Mouse (Mus musculus) limb, embryonic 12.5 days (tissue): ENCODE measurements around the gene Wdr37. TPM values are rescaled to one million over a fixed set of nuclear protein-coding genes. Genes with fewer than 3 reads are reported as not detected.
"Not testable (repeated sequence)": the region's sequence is repeated elsewhere in the genome, so short reads cannot be mapped to it uniquely, and the experiment has no call there.

ENCODE experiments used
- ATAC-seq: fragments of 200-750 bp; cut with Nextera tagmentation; 2 replicates; pipeline ENCODE4 v1.8.0; 2017; ENCODE audit warnings: low read depth, moderate TSS enrichment; ENCODE audit not compliant: insufficient number of reproducible peaks, insufficient read depth, low FRiP score, low TSS enrichment
- H3K27ac ChIP-seq: fragments of 300-500 bp; sonication (generic); 2 replicates; pipeline ENCODE4 v1.5.1; 2016; ENCODE audit warnings: mild to moderate bottlenecking, moderate library complexity
- H3K27me3 ChIP-seq: fragments of 300-500 bp; sonication (generic); 2 replicates; pipeline ENCODE4 v1.6.1; 2016; ENCODE audit warnings: mild to moderate bottlenecking, moderate library complexity
- H3K36me3 ChIP-seq: fragments of 300-500 bp; sonication (generic); 2 replicates; pipeline ENCODE4 v1.6.1; 2016; ENCODE audit warnings: mild to moderate bottlenecking, moderate library complexity
- H3K4me1 ChIP-seq: fragments of 300-500 bp; sonication (generic); replicated peaks from 2 replicates; pipeline ENCODE4 v1.6.1; 2016
- H3K4me2 ChIP-seq: fragments of 300-500 bp; sonication (generic); 2 replicates; pipeline ENCODE4 v1.6.1; 2016; ENCODE audit warnings: mild to moderate bottlenecking, moderate library complexity
- H3K4me3 ChIP-seq: fragments of 300-500 bp; sonication (generic); replicated peaks from 2 replicates; pipeline ENCODE4 v1.5.1; 2016; ENCODE audit warnings: mild to moderate bottlenecking
- H3K9ac ChIP-seq: fragments of 300-500 bp; sonication (generic); replicated peaks from 2 replicates; pipeline ENCODE4 v1.6.1; 2016; ENCODE audit warnings: mild to moderate bottlenecking, moderate library complexity
- H3K9me3 ChIP-seq: fragments of 300-500 bp; sonication (generic); 2 replicates; pipeline ENCODE4 v1.6.1; 2016; ENCODE audit warnings: mild to moderate bottlenecking, moderate library complexity
- WGBS: fragments of 180-500 bp; shearing (Covaris S2); methylation state at CpG from one replicate; pipeline ENCODE4 v1.1.7; 2016; 5-methylcytosine and 5-hydroxymethylcytosine counted together
- polyA plus RNA-seq: library from polyadenylated mRNA; unstranded; fragments of >200 nt; fragmentation: Nextera tagmentation; extraction: Ambion mirVana; gene quantifications from 2 replicates; pipeline ENCODE4 v1.2.1, GENCODE M21; 2016

The Wdr37 gene
- polyA plus RNA-seq, 1 experiment from 2014 or later = 31.0 TPM

DNA sequence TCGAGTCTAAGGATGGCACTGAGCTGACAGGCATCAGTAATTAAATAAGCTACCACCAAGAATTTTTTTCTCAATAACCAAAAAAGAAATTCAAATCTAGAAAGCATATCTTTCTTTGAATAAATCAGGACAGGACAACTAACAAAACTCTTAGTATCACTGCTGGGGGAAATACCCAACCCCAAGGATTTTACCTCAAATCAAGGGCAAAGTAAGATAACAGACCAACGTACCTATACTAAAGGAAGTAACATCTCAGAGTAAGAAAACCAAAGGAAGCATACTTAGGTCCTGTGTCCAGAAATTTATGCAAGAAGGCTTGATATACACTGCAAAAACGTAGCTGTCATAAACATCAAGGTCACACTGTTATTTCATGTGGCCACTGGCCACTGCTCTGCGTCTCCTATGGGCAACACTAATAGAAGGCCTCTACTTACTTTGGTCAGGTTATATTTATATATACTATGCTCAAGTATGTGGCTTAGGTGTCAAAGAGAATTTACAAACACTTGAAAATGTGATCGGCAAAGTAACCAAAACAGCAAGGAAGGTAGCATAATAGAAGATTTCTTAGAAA lies 2.0 kb downstream of the Wdr37 start:
- WGBS = 80% methylated on average over 5 of the region's 5 CpGs
- no peak for ATAC-seq
- peaks cover 7% of the 10 kb centered on the region; the same call in 1 of the 2 replicates for H3K36me3 ChIP-seq
- peaks cover 8% of the 10 kb centered on the region for H3K4me1 ChIP-seq
- peak overlapping the region; percentile 83 for H3K4me3 ChIP-seq
- no peak overlapping the region for H3K27ac ChIP-seq
- no peaks in the 10 kb centered on the region for H3K27me3 ChIP-seq
- peak overlapping the region; percentile 73 for H3K4me2 ChIP-seq
- peak overlapping the region; percentile 77 for H3K9ac ChIP-seq
- no peaks in the 10 kb centered on the region for H3K9me3 ChIP-seq

DNA sequence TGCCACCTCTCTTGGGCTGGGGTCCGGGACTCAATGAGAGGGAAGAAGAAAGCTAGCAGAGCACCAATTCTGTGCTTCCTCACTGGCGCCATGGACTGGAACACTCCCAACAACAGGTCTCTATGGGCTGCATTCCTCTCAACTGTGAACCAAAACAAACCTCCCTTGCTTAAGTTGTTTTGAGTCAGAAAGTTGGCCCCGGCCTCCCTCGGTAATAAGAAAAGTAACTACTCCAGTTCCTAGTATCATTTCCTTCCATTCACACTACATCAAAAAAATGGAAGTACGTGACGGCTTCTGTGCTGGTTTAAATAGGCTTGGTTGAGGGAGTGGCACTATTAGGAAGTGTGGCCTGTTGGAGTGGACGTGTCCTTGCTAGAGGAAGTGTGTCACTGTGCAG lies 5.1 kb downstream of the Wdr37 start:
- no peak overlapping the region for H3K4me2 ChIP-seq
- no peak overlapping the region for H3K4me3 ChIP-seq
- no peaks in the 10 kb centered on the region for H3K9me3 ChIP-seq
- no peak for ATAC-seq
- no peaks in the 10 kb centered on the region for H3K27me3 ChIP-seq
- H3K9ac ChIP-seq = no peak overlapping the region
- H3K27ac ChIP-seq = no peak overlapping the region
- peaks cover 8% of the 10 kb centered on the region for H3K4me1 ChIP-seq
- H3K36me3 ChIP-seq = peaks cover 9% of the 10 kb centered on the region; the same call in 1 of the 2 replicates
- WGBS = 89% methylated on average over 7 of the region's 7 CpGs

DNA sequence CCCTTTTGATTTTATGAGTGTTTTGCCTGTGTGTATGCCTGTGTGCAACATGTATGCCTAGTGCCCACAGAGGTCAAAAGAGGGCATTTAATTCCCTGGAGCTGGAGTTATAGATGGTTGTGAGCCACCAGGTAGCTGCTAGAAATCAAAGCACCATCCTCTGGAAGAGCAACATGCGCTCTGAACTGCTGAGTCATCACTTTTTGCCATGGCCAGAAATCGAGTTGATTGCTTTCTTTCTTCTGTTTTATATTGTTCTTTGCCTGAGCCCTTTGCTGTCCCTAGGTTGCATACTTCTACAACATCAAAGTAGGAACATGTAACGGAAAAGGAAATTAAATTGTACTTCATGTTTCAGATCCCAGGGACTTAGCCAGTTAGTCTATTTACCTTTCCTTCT lies 6.7 kb downstream of the Wdr37 start:
- 86% methylated on average over 3 of the region's 3 CpGs for WGBS
- Histone ChIP-seq H3K4me3 (no peak overlapping the region), H3K9me3 (no peaks in the 10 kb centered on the region), H3K9ac (no peak overlapping the region), H3K36me3 (peaks cover 21% of the 10 kb centered on the region), H3K27ac (no peak overlapping the region), H3K4me2 (no peak overlapping the region), H3K4me1 (peaks cover 8% of the 10 kb centered on the region), H3K27me3 (no peaks in the 10 kb centered on the region)
- ATAC-seq = no peak

DNA sequence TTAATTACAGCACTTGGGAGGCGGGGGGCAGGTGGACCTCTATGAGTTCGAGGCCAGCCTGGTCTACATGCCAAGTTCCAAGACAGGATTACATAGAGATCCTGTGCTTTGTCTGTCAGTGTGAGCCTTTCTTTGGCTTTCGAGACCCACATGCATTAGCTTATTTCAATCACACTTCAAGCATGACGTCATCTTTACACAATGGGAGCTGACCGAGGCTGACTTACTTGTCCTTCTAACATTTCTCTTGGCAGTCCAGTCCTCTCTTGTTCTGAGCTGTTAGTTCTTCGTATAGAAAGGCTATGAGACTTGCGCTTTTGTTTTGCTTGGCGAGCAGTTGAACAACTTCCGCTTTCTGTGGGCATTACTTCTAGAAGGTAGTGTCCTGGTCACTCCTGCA lies 10.8 kb downstream of the Wdr37 start:
- H3K27me3 ChIP-seq = no peaks in the 10 kb centered on the region
- H3K4me3 ChIP-seq = no peak overlapping the region
- ATAC-seq = no peak
- no peak overlapping the region for H3K27ac ChIP-seq
- H3K4me2 ChIP-seq = no peak overlapping the region
- WGBS = 95% methylated on average over 9 of the region's 9 CpGs
- no peak overlapping the region for H3K9ac ChIP-seq
- peaks cover 40% of the 10 kb centered on the region for H3K36me3 ChIP-seq
- H3K4me1 ChIP-seq = no peaks in the 10 kb centered on the region
- H3K9me3 ChIP-seq = no peaks in the 10 kb centered on the region

DNA sequence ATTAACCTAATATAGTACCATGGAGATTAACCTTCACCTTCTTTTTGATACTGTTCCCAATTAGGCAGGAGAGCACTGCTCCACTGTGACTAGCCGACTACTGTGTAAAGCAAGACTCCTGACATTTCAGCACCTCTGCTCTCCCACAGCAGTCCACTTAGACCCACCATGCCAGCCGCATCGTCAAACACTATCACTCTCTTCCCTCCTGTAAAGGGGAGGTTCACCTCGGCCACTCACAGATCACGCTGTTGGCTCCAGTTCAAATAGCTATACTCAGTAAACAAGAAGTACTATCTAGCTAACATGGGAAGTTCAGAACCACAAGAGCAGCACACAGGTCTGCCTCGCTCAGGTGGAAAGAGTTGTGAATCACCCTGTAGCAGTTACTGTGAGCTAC lies 13.3 kb downstream of the Wdr37 start:
- H3K4me2 ChIP-seq = no peak overlapping the region
- H3K27ac ChIP-seq = no peak overlapping the region
- H3K4me1 ChIP-seq = no peaks in the 10 kb centered on the region
- no peaks in the 10 kb centered on the region for H3K9me3 ChIP-seq
- H3K4me3 ChIP-seq = no peak overlapping the region
- 96% methylated on average over 6 of the region's 6 CpGs for WGBS
- no peak for ATAC-seq
- H3K9ac ChIP-seq = no peak overlapping the region
- no peaks in the 10 kb centered on the region for H3K27me3 ChIP-seq
- peaks cover 51% of the 10 kb centered on the region for H3K36me3 ChIP-seq

DNA sequence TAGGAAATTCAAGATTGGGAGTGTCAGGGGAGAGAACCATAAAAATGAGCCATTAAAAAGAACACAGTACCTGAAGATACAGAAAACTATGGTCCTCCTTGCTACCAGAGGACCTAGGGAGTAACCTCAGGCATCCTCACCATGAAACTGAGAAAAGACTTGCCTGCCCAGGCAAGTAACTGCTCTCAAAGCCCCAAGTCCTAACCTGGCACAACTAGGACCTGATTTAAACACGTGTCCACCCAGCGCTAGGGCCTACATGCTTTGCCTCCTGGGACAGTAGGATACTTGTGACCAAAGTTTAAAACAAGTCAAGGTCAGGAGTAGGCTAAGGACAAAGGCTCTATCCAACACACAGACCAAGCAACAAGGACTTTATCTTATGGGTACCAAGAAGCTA lies 16.9 kb downstream of the Wdr37 start:
- H3K4me2 ChIP-seq = no peak overlapping the region
- H3K27me3 ChIP-seq = no peaks in the 10 kb centered on the region
- no peak overlapping the region for H3K27ac ChIP-seq
- no peak overlapping the region for H3K4me3 ChIP-seq
- H3K9me3 ChIP-seq = no peaks in the 10 kb centered on the region
- H3K36me3 ChIP-seq = peaks cover 41% of the 10 kb centered on the region
- H3K4me1 ChIP-seq = no peaks in the 10 kb centered on the region
- no peak overlapping the region for H3K9ac ChIP-seq
- no peak for ATAC-seq
- 87% methylated on average over 2 of the region's 2 CpGs for WGBS

DNA sequence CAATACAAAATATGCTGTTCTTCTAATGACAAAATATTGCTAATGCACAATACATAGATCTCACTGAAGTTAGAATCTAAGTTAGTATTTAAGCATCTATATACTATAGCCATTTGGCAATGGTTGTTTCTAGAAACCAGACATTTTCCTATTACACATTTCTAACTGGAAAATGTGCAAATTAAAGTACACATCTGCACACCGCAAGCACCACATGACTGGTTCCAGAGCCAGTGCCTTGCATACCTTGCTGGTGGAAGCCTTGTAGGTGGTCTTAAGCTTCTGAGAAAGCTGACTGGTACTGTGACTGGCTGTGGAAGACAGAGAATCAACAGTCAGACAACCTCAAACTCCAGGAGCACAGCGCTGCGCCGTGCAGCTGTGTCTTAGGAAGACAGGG lies 18.3 kb downstream of the Wdr37 start:
- Histone ChIP-seq H3K36me3 (peaks cover 40% of the 10 kb centered on the region), H3K9ac (no peak overlapping the region), H3K4me1 (no peaks in the 10 kb centered on the region), H3K4me3 (no peak overlapping the region), H3K27me3 (no peaks in the 10 kb centered on the region), H3K27ac (no peak overlapping the region), H3K9me3 (no peaks in the 10 kb centered on the region), H3K4me2 (no peak overlapping the region)
- WGBS = 96% methylated on average over 4 of the region's 4 CpGs
- no peak for ATAC-seq

DNA sequence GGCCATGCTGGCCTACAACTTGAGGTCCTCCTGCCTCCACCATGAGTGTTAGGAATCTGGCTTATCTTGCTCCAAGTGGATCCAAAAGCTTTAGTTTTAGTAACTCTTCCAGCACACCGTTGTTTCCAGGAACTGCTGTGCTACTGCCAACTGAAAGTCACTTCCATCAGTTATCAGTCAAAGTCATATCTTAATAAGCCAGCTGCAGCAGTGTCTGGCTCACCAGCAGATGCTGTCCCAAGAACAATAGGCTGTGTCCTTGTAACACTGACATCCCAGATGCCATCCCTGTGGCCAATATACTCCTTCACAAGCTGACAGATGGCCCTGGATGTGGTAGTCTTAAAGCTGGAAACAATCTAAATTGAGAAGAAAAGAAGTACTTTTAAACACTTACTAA lies 22.4 kb downstream of the Wdr37 start:
- Histone ChIP-seq H3K4me3 (no peak overlapping the region), H3K9me3 (no peaks in the 10 kb centered on the region), H3K36me3 (peaks cover 51% of the 10 kb centered on the region), H3K27me3 (no peaks in the 10 kb centered on the region), H3K27ac (no peak overlapping the region), H3K4me2 (no peak overlapping the region), H3K9ac (no peak overlapping the region), H3K4me1 (no peaks in the 10 kb centered on the region)
- no peak for ATAC-seq
- WGBS = 88% methylated on average over 1 of the region's 1 CpGs

DNA sequence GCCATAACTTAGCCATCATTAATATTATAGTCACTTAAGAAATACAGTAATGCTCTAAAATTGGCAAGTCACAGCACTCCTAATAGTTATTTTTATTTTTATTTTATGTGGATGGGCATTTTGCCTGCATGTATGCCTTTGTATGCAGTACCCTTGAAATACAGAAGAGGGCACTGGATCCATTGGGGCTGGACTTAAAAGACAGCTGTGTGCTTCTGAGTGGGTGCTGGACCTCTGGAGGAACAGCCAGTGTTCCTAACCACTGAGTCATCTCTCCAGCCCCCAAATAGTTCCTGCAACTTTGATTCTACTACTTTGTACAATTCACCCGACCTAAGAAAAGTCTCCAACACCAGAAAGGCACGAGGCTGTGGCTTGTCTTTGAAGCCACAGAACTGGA lies 24.0 kb downstream of the Wdr37 start:
- Histone ChIP-seq H3K9me3 (no peaks in the 10 kb centered on the region), H3K36me3 (peaks cover 51% of the 10 kb centered on the region), H3K4me3 (no peak overlapping the region), H3K27ac (no peak overlapping the region), H3K27me3 (no peaks in the 10 kb centered on the region), H3K4me2 (no peak overlapping the region), H3K4me1 (no peaks in the 10 kb centered on the region), H3K9ac (no peak overlapping the region)
- 69% methylated on average over 2 of the region's 2 CpGs for WGBS
- ATAC-seq = no peak

DNA sequence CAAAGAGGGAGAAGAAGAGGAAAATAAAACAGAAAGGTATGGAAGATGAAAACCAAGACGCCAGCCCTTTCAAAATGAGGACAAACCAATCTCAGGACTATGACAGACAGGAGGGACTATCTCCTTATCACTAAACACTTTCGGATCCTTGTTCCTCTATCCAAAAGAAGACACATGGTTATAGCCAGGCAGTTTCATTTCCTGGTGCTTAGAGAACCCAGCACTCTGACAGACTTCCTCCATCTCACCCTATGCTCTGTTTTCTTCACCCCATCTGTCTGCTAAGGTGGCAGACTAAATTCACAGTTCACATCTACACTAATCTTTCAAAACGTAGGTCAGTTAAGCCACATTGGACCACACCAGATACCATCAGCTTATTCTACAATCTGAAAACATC lies 29.4 kb downstream of the Wdr37 start:
- no peak overlapping the region for H3K9ac ChIP-seq
- H3K9me3 ChIP-seq = no peaks in the 10 kb centered on the region
- H3K4me2 ChIP-seq = no peak overlapping the region
- no peaks in the 10 kb centered on the region for H3K4me1 ChIP-seq
- peaks cover 80% of the 10 kb centered on the region for H3K36me3 ChIP-seq
- H3K27ac ChIP-seq = no peak overlapping the region
- WGBS = 96% methylated on average over 3 of the region's 3 CpGs
- no peaks in the 10 kb centered on the region for H3K27me3 ChIP-seq
- H3K4me3 ChIP-seq = no peak overlapping the region
- ATAC-seq = no peak

DNA sequence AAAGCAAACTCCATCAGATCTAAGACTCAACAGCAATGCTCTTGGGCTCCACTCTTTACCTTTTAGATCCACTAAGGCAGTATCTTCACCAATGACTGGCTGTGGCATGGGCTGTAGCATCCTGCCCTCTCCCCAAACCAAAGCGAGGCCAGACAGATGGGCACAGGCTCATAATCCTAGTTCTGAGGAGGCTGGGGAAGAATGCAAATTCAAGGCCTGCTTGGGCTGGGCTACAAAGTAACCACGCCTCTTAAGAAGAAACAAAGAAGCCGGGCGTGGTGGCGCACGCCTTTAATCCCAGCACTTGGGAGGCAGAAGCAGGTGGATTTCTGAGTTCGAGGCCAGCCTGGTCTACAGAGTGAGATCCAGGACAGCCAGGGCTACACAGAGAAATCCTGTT lies 29.9 kb downstream of the Wdr37 start:
- WGBS = 97% methylated on average over 7 of the region's 7 CpGs
- peaks cover 75% of the 10 kb centered on the region for H3K36me3 ChIP-seq
- not testable (repeated sequence) for H3K27ac ChIP-seq, H3K4me3 ChIP-seq, H3K4me2 ChIP-seq, H3K9me3 ChIP-seq, ATAC-seq, H3K27me3 ChIP-seq, H3K9ac ChIP-seq, H3K4me1 ChIP-seq

DNA sequence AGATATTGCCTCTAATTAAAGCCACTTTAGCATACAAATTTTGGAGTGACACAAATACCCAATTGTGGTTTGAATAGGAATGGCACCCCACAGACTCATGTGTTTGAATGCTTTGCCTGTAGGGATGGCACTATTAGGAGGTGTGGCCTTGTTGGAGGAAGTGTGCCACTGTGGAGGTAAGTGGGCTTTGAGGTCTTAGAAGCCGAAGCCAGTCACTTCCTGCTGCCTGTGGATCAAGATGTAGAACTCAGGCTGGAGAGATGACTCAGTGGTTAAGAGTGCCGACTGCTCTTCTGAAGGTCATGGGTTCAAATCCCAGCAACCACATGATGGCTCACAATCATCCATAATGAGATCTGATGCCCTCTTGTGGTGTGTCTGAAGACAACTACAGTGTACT lies 30.8 kb downstream of the Wdr37 start:
- no peaks in the 10 kb centered on the region for H3K27me3 ChIP-seq
- no peak overlapping the region for H3K27ac ChIP-seq
- H3K4me1 ChIP-seq = no peaks in the 10 kb centered on the region
- H3K9me3 ChIP-seq = no peaks in the 10 kb centered on the region
- no peak overlapping the region for H3K9ac ChIP-seq
- WGBS = 78% methylated on average over 2 of the region's 2 CpGs
- no peak for ATAC-seq
- H3K4me3 ChIP-seq = no peak overlapping the region
- peaks cover 77% of the 10 kb centered on the region for H3K36me3 ChIP-seq
- H3K4me2 ChIP-seq = no peak overlapping the region
